Mouse (Mus musculus): ENCODE data around the gene Stard9. TPM values are rescaled to one million over a fixed set of nuclear protein-coding genes. Genes with fewer than 3 reads are reported as not detected.
A peak's percentile ranks its signal among the peaks of the same experiment; 100 is the strongest.

The Stard9 gene
- polyA plus RNA-seq, 1 experiment from 2014 or later = 4.6 TPM

GRCm38 (mm10) chr2:120731877-120732530 is 103.1 kb downstream of the Stard9 start:
- H3K4me1 ChIP-seq (replicated peaks) = peaks cover 37% of the 10 kb centered on the region
- peak overlapping the region; percentile 92 for H3K4me3 ChIP-seq
- H3K27me3 ChIP-seq = no peaks in the 10 kb centered on the region
- H3K9ac ChIP-seq = peak overlapping the region; percentile 95
- no peaks in the 10 kb centered on the region for H3K9me3 ChIP-seq
- H3K36me3 ChIP-seq = peaks cover 27% of the 10 kb centered on the region
- H3K4me2 ChIP-seq = peak overlapping the region; percentile 95
- H3K27ac ChIP-seq (replicated peaks) = peak overlapping the region; percentile 92
- ATAC-seq (ENCODE audit: low read depth) = no peak
- 37% methylated on average over 7 of the region's 7 CpGs for WGBS

GRCm38 (mm10) chr2:120745496-120745895 is 116.6 kb downstream of the Stard9 start:
- H3K9ac ChIP-seq = no peak overlapping the region
- H3K9me3 ChIP-seq = no peaks in the 10 kb centered on the region
- peaks cover 82% of the 10 kb centered on the region for H3K36me3 ChIP-seq
- no peak overlapping the region for H3K27ac ChIP-seq (replicated peaks)
- no peak overlapping the region for H3K4me3 ChIP-seq
- 84% methylated on average over 1 of the region's 1 CpGs for WGBS
- no peak for ATAC-seq (ENCODE audit: low read depth)
- H3K4me1 ChIP-seq (replicated peaks) = no peaks in the 10 kb centered on the region
- H3K4me2 ChIP-seq = no peak overlapping the region
- no peaks in the 10 kb centered on the region for H3K27me3 ChIP-seq

GRCm38 (mm10) chr2:120748041-120748440 is 119.1 kb downstream of the Stard9 start:
- no peak overlapping the region for H3K4me2 ChIP-seq
- no peak overlapping the region for H3K9ac ChIP-seq
- no peak overlapping the region for H3K27ac ChIP-seq (replicated peaks)
- no peaks in the 10 kb centered on the region for H3K4me1 ChIP-seq (replicated peaks)
- no peaks in the 10 kb centered on the region for H3K9me3 ChIP-seq
- ATAC-seq (ENCODE audit: low read depth) = no peak
- 93% methylated on average over 2 of the region's 2 CpGs for WGBS
- peaks cover 77% of the 10 kb centered on the region for H3K36me3 ChIP-seq
- no peaks in the 10 kb centered on the region for H3K27me3 ChIP-seq
- H3K4me3 ChIP-seq = no peak overlapping the region

- H3K27me3 ChIP-seq = no peaks in the 10 kb centered on the region
- H3K9ac ChIP-seq = no peak overlapping the region
- no peak for ATAC-seq (ENCODE audit: low read depth)
- H3K27ac ChIP-seq (replicated peaks) = no peak overlapping the region
- no peaks in the 10 kb centered on the region for H3K4me1 ChIP-seq (replicated peaks)
- no peak overlapping the region for H3K4me2 ChIP-seq
- no peak overlapping the region for H3K4me3 ChIP-seq
- H3K36me3 ChIP-seq = peaks cover 66% of the 10 kb centered on the region
- H3K9me3 ChIP-seq = no peaks in the 10 kb centered on the region
Observed at GRCm38 (mm10) chr2:120761922-120762321, 133.0 kb downstream of the Stard9 start.

GRCm38 (mm10) chr2:120770265-120770935 is 141.5 kb downstream of the Stard9 start:
- Histone ChIP-seq H3K4me1 (replicated peaks) (no peaks in the 10 kb centered on the region), H3K27me3 (no peaks in the 10 kb centered on the region), H3K4me3 (no peak overlapping the region), H3K4me2 (no peak overlapping the region), H3K9me3 (no peaks in the 10 kb centered on the region), H3K27ac (replicated peaks) (no peak overlapping the region), H3K36me3 (peaks cover 53% of the 10 kb centered on the region), H3K9ac (no peak overlapping the region)
- WGBS = 96% methylated on average over 2 of the region's 2 CpGs
- no peak for ATAC-seq (ENCODE audit: low read depth)

Other genes starting within 250 kb of the Stard9 start
- gene Ganc, start 225.2 kb upstream of the Stard9 start, polyA plus RNA-seq (2015; fragmentation: Nextera tagmentation; extraction: Ambion mirVana) = 8.2 and 8.4 TPM in 2 replicates
- 7.2 and 9.6 TPM in 2 replicates for gene Tmem87a, start 225.0 kb upstream of the Stard9 start, polyA plus RNA-seq (2015; fragmentation: Nextera tagmentation; extraction: Ambion mirVana)
- gene Capn3, start 173.1 kb upstream of the Stard9 start, polyA plus RNA-seq (2015; fragmentation: Nextera tagmentation; extraction: Ambion mirVana) = 1.0 and 1.1 TPM in 2 replicates
- 37.3 and 40.9 TPM in 2 replicates for gene Zfp106, start 65.3 kb upstream of the Stard9 start, polyA plus RNA-seq (2015; fragmentation: Nextera tagmentation; extraction: Ambion mirVana)
- 21.6 and 26.1 TPM in 2 replicates for gene Snap23, start 61.5 kb upstream of the Stard9 start, polyA plus RNA-seq (2015; fragmentation: Nextera tagmentation; extraction: Ambion mirVana)
- 28.5 and 29.8 TPM in 2 replicates for gene Haus2, start 19.7 kb upstream of the Stard9 start, polyA plus RNA-seq (2015; fragmentation: Nextera tagmentation; extraction: Ambion mirVana)
- gene Lrrc57, start 19.6 kb upstream of the Stard9 start, polyA plus RNA-seq (2015; fragmentation: Nextera tagmentation; extraction: Ambion mirVana) = 35.5 and 37.9 TPM in 2 replicates
- gene Cdan1, start 221.0 kb downstream of the Stard9 start, polyA plus RNA-seq (2015; fragmentation: Nextera tagmentation; extraction: Ambion mirVana) = 5.7 and 7.2 TPM in 2 replicates
- 11.6 and 12.3 TPM in 2 replicates for gene Ttbk2, start 221.5 kb downstream of the Stard9 start, polyA plus RNA-seq (2015; fragmentation: Nextera tagmentation; extraction: Ambion mirVana)

All from neural tube, embryonic 13.5 days (tissue).